8 mouse cellular contexts compared by ENCODE assay signal in genomic region chr3:130946576-130947276, GRCm38 (mm10).
DNase-seq lines count a peak whose midpoint lies in the region; ATAC-seq lines count a peak whose summit lies in the region.

No protein-coding gene starts in this region.

- H3K4me2 ChIP-seq in kidney, embryonic 16.5 days (replicated peaks; ENCODE audit: low read depth, low read length), result peak overlapping the region; percentile 83
- H3K4me2 ChIP-seq in embryonic facial prominence, embryonic 15.5 days (replicated peaks), result peak overlapping the region; percentile 63
- peak overlapping the region; percentile 86 for H3K4me2 ChIP-seq in intestine, embryonic 15.5 days (replicated peaks)
- H3K4me2 ChIP-seq in neural tube, embryonic 14.5 days (ENCODE audit: low read depth, low read length), result peak overlapping the region; percentile 78

- H3K4me1 ChIP-seq in kidney, embryonic 16.5 days (ENCODE audit: insufficient read depth, low read length), result peaks cover 17% of the 10 kb centered on the region
- H3K4me1 ChIP-seq in embryonic facial prominence, embryonic 15.5 days, result peaks cover 31% of the 10 kb centered on the region
- H3K4me1 ChIP-seq in intestine, embryonic 15.5 days (replicated peaks), result peaks cover 8% of the 10 kb centered on the region
- H3K4me1 ChIP-seq in neural tube, embryonic 14.5 days (ENCODE audit: control insufficient read depth, insufficient read depth, low read length), result peaks cover 5% of the 10 kb centered on the region; the same call in 1 of the 2 replicates

- no peak overlapping the region; the same call in 1 of the 2 replicates for H3K9ac ChIP-seq in kidney, embryonic 16.5 days (replicated peaks; ENCODE audit: low read length)
- no peak overlapping the region for H3K9ac ChIP-seq in embryonic facial prominence, embryonic 15.5 days
- H3K9ac ChIP-seq in intestine, embryonic 15.5 days, result no peak overlapping the region
- no peak overlapping the region for H3K9ac ChIP-seq in neural tube, embryonic 14.5 days (replicated peaks; ENCODE audit: low read depth, low read length)

- peak overlapping the region; percentile 47; the same call in 1 of the 2 replicates for H3K4me3 ChIP-seq in kidney, embryonic 16.5 days (ENCODE audit: low read length)
- H3K4me3 ChIP-seq in embryonic facial prominence, embryonic 15.5 days (replicated peaks), result peak overlapping the region; percentile 32
- no peak overlapping the region for H3K4me3 ChIP-seq in intestine, embryonic 15.5 days (replicated peaks)
- H3K4me3 ChIP-seq in neural tube, embryonic 14.5 days (ENCODE audit: low read depth, low read length), result peak overlapping the region; percentile 32; the same call in 1 of the 2 replicates

- WGBS in kidney, embryonic 16.5 days, result 80% methylated on average over 14 of the region's 14 CpGs
- WGBS in embryonic facial prominence, embryonic 15.5 days, result 52% methylated on average over 14 of the region's 14 CpGs
- 76% methylated on average over 14 of the region's 14 CpGs for WGBS in intestine, embryonic 15.5 days
- 58% methylated on average over 14 of the region's 14 CpGs for WGBS in neural tube, embryonic 14.5 days

- peak overlapping the region; percentile 76 for H3K27ac ChIP-seq in kidney, embryonic 16.5 days (ENCODE audit: low read length)
- peak overlapping the region; percentile 85 for H3K27ac ChIP-seq in embryonic facial prominence, embryonic 15.5 days (replicated peaks)
- no peak overlapping the region for H3K27ac ChIP-seq in intestine, embryonic 15.5 days
- no peak overlapping the region for H3K27ac ChIP-seq in neural tube, embryonic 14.5 days (ENCODE audit: low read depth, low read length)

- H3K36me3 ChIP-seq in kidney, embryonic 16.5 days (ENCODE audit: insufficient read depth, low read length), result no peaks in the 10 kb centered on the region
- no peaks in the 10 kb centered on the region for H3K36me3 ChIP-seq in embryonic facial prominence, embryonic 15.5 days
- no peaks in the 10 kb centered on the region for H3K36me3 ChIP-seq in intestine, embryonic 15.5 days
- H3K36me3 ChIP-seq in neural tube, embryonic 14.5 days (ENCODE audit: control insufficient read depth, insufficient read depth, low read length), result no peaks in the 10 kb centered on the region

- DNase-seq in kidney, adult 18-20 months, result no peak
- DNase-seq in urinary bladder, postnatal 10 days (ENCODE audit: low spot score), result no peak
- DNase-seq in adipocyte (ENCODE audit: low spot score), result no peak
- DNase-seq in cerebellum, adult 11-12 months, result no peak

- no peaks in the 10 kb centered on the region for H3K27me3 ChIP-seq in kidney, embryonic 16.5 days (ENCODE audit: insufficient read depth, low read length)
- no peaks in the 10 kb centered on the region for H3K27me3 ChIP-seq in embryonic facial prominence, embryonic 15.5 days
- H3K27me3 ChIP-seq in intestine, embryonic 15.5 days (replicated peaks), result no peaks in the 10 kb centered on the region
- H3K27me3 ChIP-seq in neural tube, embryonic 14.5 days (ENCODE audit: control insufficient read depth, insufficient read depth, low read length), result no peaks in the 10 kb centered on the region

- H3K9me3 ChIP-seq in kidney, embryonic 16.5 days (ENCODE audit: low read length), result no peaks in the 10 kb centered on the region
- H3K9me3 ChIP-seq in embryonic facial prominence, embryonic 15.5 days (replicated peaks), result no peaks in the 10 kb centered on the region
- no peaks in the 10 kb centered on the region for H3K9me3 ChIP-seq in intestine, embryonic 15.5 days
- no peaks in the 10 kb centered on the region for H3K9me3 ChIP-seq in neural tube, embryonic 14.5 days (ENCODE audit: control insufficient read depth, low read length)

- ATAC-seq in kidney, embryonic 16.5 days (ENCODE audit: low FRiP score, low TSS enrichment), result 0 out of 2 replicates have a peak, but pooled peaks have one; percentile 55
- ATAC-seq in embryonic facial prominence, embryonic 15.5 days (ENCODE audit: insufficient number of reproducible peaks, low FRiP score, low TSS enrichment, low read depth), result peak; percentile 72
- ATAC-seq in intestine, embryonic 15.5 days, result no peak
- peak; percentile 52; the same call in 1 of the 2 replicates for ATAC-seq in neural tube, embryonic 14.5 days (ENCODE audit: low read depth)

Comparison
In these comparisons a context has a peak if more than half of its experiments do, and no peak if none do; other contexts are left out.
1. H3K27ac ChIP-seq: peak in kidney, embryonic 16.5 days (single experiment) and embryonic facial prominence, embryonic 15.5 days (single experiment); none in intestine, embryonic 15.5 days (single experiment) and neural tube, embryonic 14.5 days (single experiment).
2. Peak in every context shown above with its lines, with median percentiles within 50 percentile points of each other: H3K4me2 ChIP-seq.